Mouse (Mus musculus) ES-E14 (cell line): ENCODE data around the gene Stac. TPM values are rescaled to one million over a fixed set of nuclear protein-coding genes. Genes with fewer than 3 reads are reported as not detected.

Experiments
- DNase-seq: peaks from one replicate; pipeline ENCODE4 v3.0.0-alpha.2; 2013; ENCODE audit warnings: low read depth, low spot score
- H3K27ac ChIP-seq: 2 replicates; pipeline ENCODE4 v1.5.1; 2012; ENCODE audit warnings: low read depth, mild to moderate bottlenecking, low read length, moderate library complexity, mixed read lengths; ENCODE audit not compliant: poor library complexity, insufficient read depth, severe bottlenecking
- H3K36me3 ChIP-seq: 2 replicates; pipeline ENCODE4 v1.6.1; 2012; ENCODE audit warnings: mild to moderate bottlenecking, low read length, moderate library complexity, mixed read lengths; ENCODE audit not compliant: control insufficient read depth, poor library complexity, insufficient read depth, severe bottlenecking
- H3K4me1 ChIP-seq, 2 experiments: fragments of 150-350 bp in 1 of 2; sonication (generic) in 1 of 2; 2 replicates each; pipeline ENCODE4 v1.6.1; 2012; ENCODE audit warnings: low read length in 2 of 2, mild to moderate bottlenecking in 1 of 2, mixed read lengths in 1 of 2; ENCODE audit not compliant: control insufficient read depth in 2 of 2, insufficient read depth in 2 of 2, poor library complexity in 1 of 2
- H3K4me3 ChIP-seq, 2 experiments: fragments of 150-350 bp in 1 of 2; sonication (generic) in 1 of 2; 2 replicates each; pipeline ENCODE4 v1.5.1; 2012; ENCODE audit warnings: low read length in 2 of 2, low read depth in 1 of 2, mild to moderate bottlenecking in 1 of 2, mixed read lengths in 1 of 2; ENCODE audit not compliant: insufficient read depth in 1 of 2, poor library complexity in 1 of 2, severe bottlenecking in 1 of 2
- H3K9ac ChIP-seq: 2 replicates; pipeline ENCODE4 v1.6.1; 2012; ENCODE audit warnings: low read depth, mild to moderate bottlenecking, low read length, mixed read lengths; ENCODE audit not compliant: poor library complexity, insufficient read depth, severe bottlenecking
- H3K9me3 ChIP-seq: fragments of 150-350 bp; sonication (generic); 2 replicates; pipeline ENCODE4 v1.6.1; 2012; ENCODE audit warnings: low read depth, mild to moderate bottlenecking, low read length; ENCODE audit not compliant: control insufficient read depth, insufficient read depth
- CHD2 ChIP-seq: IDR thresholded peaks from 2 replicates; pipeline ENCODE4 v1.6.1; 2014; ENCODE audit warnings: mild to moderate bottlenecking, low read depth, low read length, inconsistent platforms
- HCFC1 ChIP-seq: IDR thresholded peaks from 2 replicates; pipeline ENCODE4 v1.6.1; 2012; ENCODE audit warnings: low read length, inconsistent platforms, borderline replicate concordance; ENCODE audit not compliant: insufficient read depth
- MAFK ChIP-seq: IDR thresholded peaks from 2 replicates; pipeline ENCODE4 v1.6.1; 2014; ENCODE audit warnings: mild to moderate bottlenecking, low read depth, low read length, inconsistent platforms; ENCODE audit not compliant: insufficient read depth
- ZC3H11A ChIP-seq: IDR thresholded peaks from 2 replicates; pipeline ENCODE4 v1.6.1; 2012; ENCODE audit warnings: low read depth, mild to moderate bottlenecking, inconsistent platforms, low read length, borderline replicate concordance
- ZNF384 ChIP-seq: IDR thresholded peaks from 2 replicates; pipeline ENCODE4 v1.6.1; 2012; ENCODE audit warnings: low read depth, low read length, inconsistent platforms
- in situ Hi-C, 2 experiments: fragments of 600-800 bp; cut with MboI; formaldehyde crosslinking; loops; one replicate each; pipeline ENCODE4 v1.15.1; 2025; ENCODE audit warnings: low sequenced_read_pairs in 2 of 2, inconsistent platforms in 1 of 2; ENCODE audit not compliant: unreplicated experiment in 2 of 2
- total RNA-seq: library from RNA; depleted of rRNA; stranded (reverse); fragments of 300-350 nt; gene quantifications from 2 replicates; pipeline ENCODE4 v1.2.3, GENCODE M21; 2012; rRNA removed

The Stac gene
- 0.45 TPM in 1 of 2 replicates, not detected in the other for total RNA-seq

- TF ChIP-seq HCFC1 (no peak), MAFK (no peak), ZC3H11A (no peak), ZNF384 (no peak), CHD2 (no peak)
- Histone ChIP-seq H3K9ac (peak within 1 kb of the TSS; percentile 47), H3K9me3 (no peaks in the 10 kb centered on the region), H3K4me1 (no peaks in the 10 kb centered on the region; a peak in 1 of 4 replicates), H3K4me3 (peak within 1 kb of the TSS; percentile 56 to 80), H3K36me3 (no peaks in the 10 kb centered on the region), H3K27ac (no peak within 1 kb of the TSS; the same call in 1 of the 2 replicates)
- no peak for DNase-seq
- in situ Hi-C loops, result no loop called here
Observed at GRCm38 (mm10) chr9:111689680-111690483, at the start of gene Stac. Gene Stac, minus strand, starts transcription at chr9:111690348.

- no peaks in the 10 kb centered on the region for H3K4me1 ChIP-seq
- no peak for DNase-seq
- TF ChIP-seq ZC3H11A (no peak), CHD2 (no peak), MAFK (no peak), ZNF384 (no peak), HCFC1 (no peak)
- H3K9me3 ChIP-seq, result no peaks in the 10 kb centered on the region
- H3K4me3 ChIP-seq, result no peak overlapping the region
- no peak overlapping the region for H3K9ac ChIP-seq
- in situ Hi-C loops, result no loop called here
- no peaks in the 10 kb centered on the region for H3K36me3 ChIP-seq
- H3K27ac ChIP-seq, result no peak overlapping the region
Observed at GRCm38 (mm10) chr9:111739431-111740245, 49.5 kb upstream of the Stac start.

GRCm38 (mm10) chr9:111739026-111739425 is 48.9 kb upstream of the Stac start:
- H3K4me1 ChIP-seq, result 0 out of 4 replicates have a peak, but pooled peaks cover 0 to 1% of the 10 kb centered on the region in 2 experiments
- no peaks in the 10 kb centered on the region for H3K36me3 ChIP-seq
- H3K4me3 ChIP-seq, result no peak overlapping the region
- TF ChIP-seq HCFC1 (no peak), CHD2 (no peak), MAFK (no peak), ZC3H11A (no peak), ZNF384 (no peak)
- no peak for DNase-seq
- no peak overlapping the region for H3K27ac ChIP-seq
- in situ Hi-C loops, result no loop called here
- H3K9me3 ChIP-seq, result no peaks in the 10 kb centered on the region
- no peak overlapping the region for H3K9ac ChIP-seq

- TF ChIP-seq HCFC1, result no peak
- Histone ChIP-seq H3K9ac (no peak overlapping the region), H3K27ac (no peak overlapping the region), H3K9me3 (no peaks in the 10 kb centered on the region), H3K36me3 (no peaks in the 10 kb centered on the region), H3K4me1 (0 out of 4 replicates have a peak, but pooled peaks cover 0 to 2% of the 10 kb centered on the region in 2 experiments), H3K4me3 (no peak overlapping the region)
- DNase-seq, result no peak
- in situ Hi-C loops, result no loop called here
Observed at GRCm38 (mm10) chr9:111737796-111738195, 47.6 kb upstream of the Stac start.
